Mouse (Mus musculus): Measurements from ENCODE around the gene Bcr.

DNA sequence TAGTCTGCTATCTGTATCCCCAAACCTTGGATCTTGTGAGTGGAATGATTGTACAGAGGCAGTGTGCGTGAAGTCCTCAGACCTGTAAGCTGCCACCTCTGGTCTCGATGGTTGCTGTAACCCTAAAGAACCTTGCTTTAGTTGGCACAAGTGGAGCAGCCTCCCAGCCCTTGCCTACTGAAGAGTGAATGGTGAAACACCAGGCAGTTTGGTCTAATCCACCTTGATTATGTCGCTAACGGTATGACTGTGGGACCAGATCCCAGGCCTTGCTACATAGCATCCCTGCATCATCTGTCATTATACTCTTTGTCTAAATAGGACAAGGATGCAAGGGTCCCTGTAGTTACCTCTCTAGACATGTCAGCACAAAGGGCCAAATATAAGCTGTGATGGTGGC is 106.2 kb downstream of the Bcr start:
- TF ChIP-seq CTCF (IDR thresholded peaks at IDR 0.05; ENCODE audit: borderline replicate concordance, insufficient read depth, low read length), result no peak
- no peak for TF ChIP-seq POLR2A (IDR thresholded peaks at IDR 0.05; ENCODE audit: low read depth, low read length)
